Mouse (Mus musculus) testis, adult 2 months (tissue): ENCODE measurements around the gene Pip4k2a.

Experiments
- CTCF ChIP-seq: fragments of 200-500 bp; IDR thresholded peaks from 2 replicates; pipeline ENCODE4 v1.5.1; 2012; ENCODE audit warnings: low read depth, mild to moderate bottlenecking, inconsistent platforms, low read length, moderate library complexity; ENCODE audit not compliant: control insufficient read depth, insufficient read depth, insufficient replicate concordance
- POLR2A ChIP-seq: fragments of 200-500 bp; IDR thresholded peaks from 2 replicates; pipeline ENCODE4 v1.6.1; 2012; ENCODE audit warnings: low read depth, mild to moderate bottlenecking, inconsistent platforms, low read length, moderate library complexity; ENCODE audit not compliant: control insufficient read depth

DNA sequence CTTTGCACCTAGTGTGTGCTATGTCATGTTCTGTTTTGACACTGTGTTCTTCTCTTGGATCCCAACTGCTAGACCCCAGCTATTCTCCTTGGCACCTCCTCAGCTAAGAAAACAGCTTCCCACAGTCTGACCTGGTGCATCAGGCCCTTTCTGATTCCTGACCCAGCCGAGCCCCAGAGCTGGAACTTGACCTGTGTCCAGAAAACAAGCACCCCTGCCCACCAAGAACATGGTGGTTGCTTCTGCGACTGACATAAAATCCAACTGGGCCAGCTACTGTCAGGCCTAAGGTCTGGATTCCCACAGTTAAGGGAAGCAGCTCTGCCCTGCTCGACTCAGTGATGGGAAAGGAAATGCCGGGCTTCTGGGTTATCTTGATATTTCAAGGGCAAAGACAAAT lies 54.6 kb downstream of the Pip4k2a start:
- no peak for TF ChIP-seq CTCF
- TF ChIP-seq POLR2A: no peak
